Mouse (Mus musculus): ENCODE measurements around the gene Lrrc4. TPM values are rescaled to one million over a fixed set of nuclear protein-coding genes. Genes with fewer than 3 reads are reported as not detected.

The Lrrc4 gene
- polyA plus RNA-seq, 1 experiment from 2014 or later = 0.51 TPM

DNA sequence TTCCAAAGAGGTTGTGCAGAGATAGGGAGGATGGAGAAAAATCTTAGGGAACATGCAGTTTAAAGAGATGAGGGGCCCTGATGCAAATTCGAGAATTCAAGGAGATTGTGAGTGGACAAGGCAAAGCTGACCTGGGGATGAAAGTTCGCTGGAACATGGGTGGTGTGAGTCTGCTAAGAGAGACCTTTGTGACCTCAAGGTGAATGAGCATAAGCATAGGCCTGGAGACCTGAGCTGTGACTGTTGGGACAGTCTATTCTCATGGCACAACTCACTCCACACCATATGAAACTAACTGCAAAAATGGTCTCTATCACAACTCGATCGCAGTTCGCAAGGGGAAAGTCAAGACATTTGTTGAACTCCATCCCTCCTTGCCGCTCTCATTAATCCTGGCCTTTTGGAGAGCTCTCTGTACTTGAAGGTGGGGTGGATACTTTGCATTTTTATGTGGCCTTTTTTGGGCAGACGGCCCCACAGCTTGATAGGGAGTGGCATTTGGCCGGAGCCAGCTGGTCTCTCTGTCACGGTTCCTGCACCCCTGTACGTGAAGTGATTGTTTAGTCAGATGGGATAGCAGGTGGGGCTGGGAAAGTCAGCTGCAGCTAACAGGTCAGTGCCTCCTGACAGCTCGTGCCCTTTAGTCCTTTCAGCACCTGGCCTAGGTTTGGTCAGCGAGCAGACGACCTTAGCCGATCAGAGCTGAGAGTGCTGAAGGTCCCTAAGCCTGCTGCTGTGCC is 83.4 kb downstream of the Lrrc4 start:
- no peak for ATAC-seq (ENCODE audit: low FRiP score, low TSS enrichment)

DNA sequence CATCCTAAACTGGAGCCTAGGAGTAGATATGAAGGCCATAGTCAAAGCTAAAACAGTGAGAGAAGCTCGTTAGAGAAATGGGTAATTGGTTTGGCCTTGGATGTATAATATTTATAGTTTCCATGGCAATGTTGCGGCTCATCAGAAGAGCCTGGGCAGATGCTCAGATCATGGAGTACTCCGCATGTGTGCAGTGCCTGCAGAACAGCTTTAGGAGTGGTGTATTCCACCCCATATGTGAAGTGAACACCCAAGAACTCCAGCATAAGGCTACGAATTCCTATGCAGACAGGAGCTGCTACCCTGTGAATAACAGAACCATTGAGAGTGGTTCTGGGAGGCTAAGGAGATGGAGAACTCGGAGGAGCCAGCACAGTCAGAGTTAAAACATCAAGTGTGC is 84.5 kb downstream of the Lrrc4 start:
- WGBS = 86% methylated on average over 5 of the region's 5 CpGs
- Histone ChIP-seq H3K27ac (replicated peaks) (no peak overlapping the region), H3K4me3 (ENCODE audit: low read depth, low read length) (no peak overlapping the region), H3K9me3 (ENCODE audit: control insufficient read depth, low read length) (no peaks in the 10 kb centered on the region), H3K27me3 (ENCODE audit: control insufficient read depth, insufficient read depth, low read length) (no peaks in the 10 kb centered on the region), H3K9ac (ENCODE audit: low read length) (no peak overlapping the region), H3K36me3 (ENCODE audit: control insufficient read depth, insufficient read depth, low read length) (no peaks in the 10 kb centered on the region; the same call in none of the 2 replicates), H3K4me1 (replicated peaks; ENCODE audit: control insufficient read depth, insufficient read depth) (no peaks in the 10 kb centered on the region), H3K4me2 (replicated peaks; ENCODE audit: low read depth) (no peak overlapping the region)
- TF ChIP-seq CTCF (IDR thresholded peaks at IDR 0.05; ENCODE audit: low read depth) (no peak), EP300 (optimal IDR thresholded peaks at IDR 0.05) (no peak)
- no peak for ATAC-seq (ENCODE audit: low FRiP score, low TSS enrichment)
- DNase-seq (ENCODE audit: low spot score) = no peak

More for the DNA sequence above, 83.4 kb downstream of the Lrrc4 start:
- H3K9ac ChIP-seq (ENCODE audit: low read length) = no peak overlapping the region
- no peaks in the 10 kb centered on the region for H3K4me1 ChIP-seq (replicated peaks; ENCODE audit: control insufficient read depth, insufficient read depth)
- no peaks in the 10 kb centered on the region for H3K27me3 ChIP-seq (ENCODE audit: control insufficient read depth, insufficient read depth, low read length)
- H3K4me3 ChIP-seq (ENCODE audit: low read depth, low read length) = no peak overlapping the region
- H3K4me2 ChIP-seq (replicated peaks; ENCODE audit: low read depth) = no peak overlapping the region
- WGBS = 63% methylated on average over 14 of the region's 14 CpGs
- no peak for DNase-seq (ENCODE audit: low spot score)
- TF ChIP-seq CTCF (IDR thresholded peaks at IDR 0.05; ENCODE audit: low read depth) (no peak), EP300 (optimal IDR thresholded peaks at IDR 0.05) (no peak)
- H3K36me3 ChIP-seq (ENCODE audit: control insufficient read depth, insufficient read depth, low read length) = no peaks in the 10 kb centered on the region; the same call in none of the 2 replicates
- no peaks in the 10 kb centered on the region for H3K9me3 ChIP-seq (ENCODE audit: control insufficient read depth, low read length)
- H3K27ac ChIP-seq (replicated peaks) = no peak overlapping the region

DNA sequence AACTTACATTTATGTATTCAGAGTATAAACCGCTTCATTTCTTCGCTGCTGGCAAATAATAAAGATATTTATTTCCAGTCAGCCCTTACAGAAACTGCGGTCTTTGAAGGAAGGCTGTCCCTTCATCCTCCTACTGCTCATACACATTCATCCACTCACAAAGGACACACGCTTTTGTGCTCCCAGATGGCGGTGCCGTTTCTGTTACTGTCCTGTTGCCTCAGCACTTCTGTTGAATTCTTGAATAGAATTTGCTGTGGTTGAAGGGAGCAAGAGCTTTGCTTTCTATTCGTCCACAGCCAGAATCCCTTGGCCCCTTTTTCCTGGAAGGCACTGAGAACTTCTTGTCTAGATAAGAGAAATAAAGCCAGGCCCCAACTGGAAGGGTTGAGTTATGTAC is 85.7 kb downstream of the Lrrc4 start:
- H3K27ac ChIP-seq (replicated peaks) = no peak overlapping the region
- no peak overlapping the region for H3K4me2 ChIP-seq (replicated peaks; ENCODE audit: low read depth)
- H3K27me3 ChIP-seq (ENCODE audit: control insufficient read depth, insufficient read depth, low read length) = no peaks in the 10 kb centered on the region
- no peak for TF ChIP-seq EP300 (optimal IDR thresholded peaks at IDR 0.05)
- TF ChIP-seq CTCF (IDR thresholded peaks at IDR 0.05; ENCODE audit: low read depth) = no peak
- no peaks in the 10 kb centered on the region for H3K4me1 ChIP-seq (replicated peaks; ENCODE audit: control insufficient read depth, insufficient read depth)
- H3K4me3 ChIP-seq (ENCODE audit: low read depth, low read length) = no peak overlapping the region
- ATAC-seq (ENCODE audit: low FRiP score, low TSS enrichment) (no peak), DNase-seq (ENCODE audit: low spot score) (no peak)
- no peak overlapping the region for H3K9ac ChIP-seq (ENCODE audit: low read length)
- WGBS = 75% methylated on average over 7 of the region's 7 CpGs
- H3K9me3 ChIP-seq (ENCODE audit: control insufficient read depth, low read length) = no peaks in the 10 kb centered on the region
- no peaks in the 10 kb centered on the region; the same call in none of the 2 replicates for H3K36me3 ChIP-seq (ENCODE audit: control insufficient read depth, insufficient read depth, low read length)

DNA sequence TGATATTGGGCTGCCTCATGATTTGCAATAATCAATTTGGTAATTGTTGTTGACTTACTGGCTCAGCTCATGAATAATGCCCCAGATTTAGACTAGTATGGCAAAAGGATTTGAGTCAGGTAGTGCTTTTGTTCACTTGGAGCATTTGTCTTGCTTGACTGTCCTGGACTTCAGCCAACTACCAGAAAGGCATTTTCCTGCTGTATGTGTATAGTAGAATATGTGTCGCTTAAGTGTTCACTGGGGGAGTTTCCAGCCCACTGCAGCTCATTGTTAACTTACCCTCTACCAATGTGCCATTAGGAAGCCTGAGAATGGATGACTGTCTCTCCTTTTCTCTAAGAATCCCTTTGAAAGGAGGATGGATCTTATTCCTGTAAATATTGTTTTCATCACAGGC is 88.0 kb downstream of the Lrrc4 start:
- no peak overlapping the region for H3K9ac ChIP-seq (ENCODE audit: low read length)
- DNase-seq (ENCODE audit: low spot score) = no peak
- no peak overlapping the region for H3K4me3 ChIP-seq (ENCODE audit: low read depth, low read length)
- H3K9me3 ChIP-seq (ENCODE audit: control insufficient read depth, low read length) = no peaks in the 10 kb centered on the region
- ATAC-seq (ENCODE audit: low FRiP score, low TSS enrichment) = no peak
- no peak overlapping the region for H3K4me2 ChIP-seq (replicated peaks; ENCODE audit: low read depth)
- H3K27ac ChIP-seq (replicated peaks) = no peak overlapping the region
- H3K4me1 ChIP-seq (replicated peaks; ENCODE audit: control insufficient read depth, insufficient read depth) = no peaks in the 10 kb centered on the region
- WGBS = 18% methylated on average over 1 of the region's 1 CpGs
- TF ChIP-seq EP300 (optimal IDR thresholded peaks at IDR 0.05) (no peak), CTCF (IDR thresholded peaks at IDR 0.05; ENCODE audit: low read depth) (no peak)
- H3K27me3 ChIP-seq (ENCODE audit: control insufficient read depth, insufficient read depth, low read length) = no peaks in the 10 kb centered on the region
- H3K36me3 ChIP-seq (ENCODE audit: control insufficient read depth, insufficient read depth, low read length) = no peaks in the 10 kb centered on the region; the same call in 1 of the 2 replicates

DNA sequence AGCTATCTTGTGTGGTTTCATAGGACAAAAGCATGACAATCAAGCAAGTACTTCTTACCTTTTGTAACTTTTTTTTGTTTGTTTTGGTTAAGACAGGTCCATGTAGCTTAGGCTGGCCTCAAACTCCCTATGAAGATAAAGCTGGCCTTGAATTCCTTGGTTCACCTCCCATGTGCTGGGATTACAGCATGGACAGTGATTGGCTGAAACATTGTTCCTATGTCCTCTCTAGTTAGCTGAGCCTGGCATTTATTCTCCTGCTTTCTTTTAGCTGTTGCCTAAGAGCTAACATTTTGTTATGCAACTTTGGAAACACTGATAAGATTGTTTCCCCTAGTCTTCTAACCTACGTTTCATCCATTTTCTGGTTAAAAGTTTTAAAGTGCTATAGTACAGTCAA is 93.9 kb downstream of the Lrrc4 start:
- WGBS = 64% methylated on average over 1 of the region's 1 CpGs
- DNase-seq (ENCODE audit: low spot score) (no peak), ATAC-seq (ENCODE audit: low FRiP score, low TSS enrichment) (no peak)
- Histone ChIP-seq H3K36me3 (ENCODE audit: control insufficient read depth, insufficient read depth, low read length) (no peaks in the 10 kb centered on the region), H3K27ac (replicated peaks) (no peak overlapping the region), H3K27me3 (ENCODE audit: control insufficient read depth, insufficient read depth, low read length) (no peaks in the 10 kb centered on the region), H3K4me1 (replicated peaks; ENCODE audit: control insufficient read depth, insufficient read depth) (no peaks in the 10 kb centered on the region), H3K4me2 (replicated peaks; ENCODE audit: low read depth) (no peak overlapping the region), H3K4me3 (ENCODE audit: low read depth, low read length) (no peak overlapping the region), H3K9ac (ENCODE audit: low read length) (no peak overlapping the region), H3K9me3 (ENCODE audit: control insufficient read depth, low read length) (no peaks in the 10 kb centered on the region)
- no peak for TF ChIP-seq EP300 (optimal IDR thresholded peaks at IDR 0.05)
- TF ChIP-seq CTCF (IDR thresholded peaks at IDR 0.05; ENCODE audit: low read depth) = no peak

DNA sequence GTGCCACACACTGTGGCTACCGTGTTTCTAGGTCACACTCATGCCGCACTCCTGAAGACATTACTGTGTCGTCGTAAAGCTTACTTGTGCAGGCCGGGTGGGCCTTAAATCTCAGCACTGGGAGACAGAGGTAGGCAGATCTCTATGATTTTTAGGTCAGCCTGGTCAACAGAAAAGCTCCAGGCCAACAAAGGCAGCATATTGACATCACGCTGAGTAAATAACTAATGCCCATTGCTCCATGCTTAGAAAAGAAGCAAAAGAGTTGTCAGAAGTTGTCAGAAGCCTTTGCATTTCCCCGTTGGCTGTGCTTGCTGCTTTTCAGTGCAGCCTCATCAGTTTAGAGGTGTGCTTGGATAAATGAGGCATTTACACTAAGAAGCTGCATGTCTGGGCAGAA is 94.9 kb downstream of the Lrrc4 start:
- Histone ChIP-seq H3K4me3 (ENCODE audit: low read depth, low read length) (no peak overlapping the region), H3K36me3 (ENCODE audit: control insufficient read depth, insufficient read depth, low read length) (no peaks in the 10 kb centered on the region), H3K27ac (replicated peaks) (no peak overlapping the region), H3K4me2 (replicated peaks; ENCODE audit: low read depth) (no peak overlapping the region), H3K9ac (ENCODE audit: low read length) (no peak overlapping the region), H3K9me3 (ENCODE audit: control insufficient read depth, low read length) (no peaks in the 10 kb centered on the region), H3K27me3 (ENCODE audit: control insufficient read depth, insufficient read depth, low read length) (no peaks in the 10 kb centered on the region), H3K4me1 (replicated peaks; ENCODE audit: control insufficient read depth, insufficient read depth) (no peaks in the 10 kb centered on the region)
- TF ChIP-seq CTCF (IDR thresholded peaks at IDR 0.05; ENCODE audit: low read depth) (no peak), EP300 (optimal IDR thresholded peaks at IDR 0.05) (no peak)
- ATAC-seq (ENCODE audit: low FRiP score, low TSS enrichment) = no peak
- no peak for DNase-seq (ENCODE audit: low spot score)
- 65% methylated on average over 7 of the region's 7 CpGs for WGBS
